Mouse (Mus musculus) kidney, adult 2 months (tissue): ENCODE data around the gene B3gat1.

ENCODE experiments used
- CTCF ChIP-seq: fragments of 200-500 bp; conservative IDR thresholded peaks from 2 replicates; pipeline ENCODE4 v1.5.1; 2011; ENCODE audit warnings: low read depth, mild to moderate bottlenecking, control low read depth, low read length, moderate library complexity, mixed read lengths; ENCODE audit not compliant: insufficient read depth, insufficient read length
- POLR2A ChIP-seq: fragments of 200-500 bp; IDR thresholded peaks from one replicate; pipeline ENCODE4 v1.6.1; 2011; ENCODE audit warnings: low read depth, low read length, control low read depth

- no peak for TF ChIP-seq CTCF
- no peak for TF ChIP-seq POLR2A
These were observed 15.4 kb downstream of the B3gat1 start for GRCm38 (mm10) chr9:26748893-26749292.
